Mouse (Mus musculus) kidney, embryonic 16.5 days (tissue): ENCODE measurements around the gene Tmeff1. TPM values are rescaled to one million over a fixed set of nuclear protein-coding genes. Genes with fewer than 3 reads are reported as not detected.

ENCODE experiments used
- ATAC-seq: fragments of 200-750 bp; cut with Nextera tagmentation; 2 replicates; pipeline ENCODE4 v1.8.0; 2017; ENCODE audit warnings: moderate TSS enrichment; ENCODE audit not compliant: low FRiP score, low TSS enrichment
- H3K27ac ChIP-seq: fragments of 300-500 bp; sonication (generic); 2 replicates; pipeline ENCODE4 v1.5.1; 2014; ENCODE audit warnings: low read length
- H3K27me3 ChIP-seq: fragments of 300-500 bp; sonication (generic); 2 replicates; pipeline ENCODE4 v1.6.1; 2014; ENCODE audit warnings: low read length, control low read depth, mixed read lengths; ENCODE audit not compliant: insufficient read depth
- H3K36me3 ChIP-seq: fragments of 300-500 bp; sonication (generic); 2 replicates; pipeline ENCODE4 v1.6.1; 2014; ENCODE audit warnings: low read length, control low read depth, mixed read lengths; ENCODE audit not compliant: insufficient read depth
- H3K4me1 ChIP-seq: fragments of 300-500 bp; sonication (generic); 2 replicates; pipeline ENCODE4 v1.6.1; 2014; ENCODE audit warnings: low read length, control low read depth, mixed read lengths; ENCODE audit not compliant: insufficient read depth
- H3K4me2 ChIP-seq: fragments of 300-500 bp; sonication (generic); replicated peaks from 2 replicates; pipeline ENCODE4 v1.6.1; 2014; ENCODE audit warnings: low read depth, low read length
- H3K4me3 ChIP-seq: fragments of 300-500 bp; sonication (generic); 2 replicates; pipeline ENCODE4 v1.5.1; 2014; ENCODE audit warnings: mild to moderate bottlenecking, low read length
- H3K9ac ChIP-seq: fragments of 300-500 bp; sonication (generic); replicated peaks from 2 replicates; pipeline ENCODE4 v1.6.1; 2014; ENCODE audit warnings: low read length
- H3K9me3 ChIP-seq: fragments of 300-500 bp; sonication (generic); 2 replicates; pipeline ENCODE4 v1.6.1; 2016; ENCODE audit warnings: low read length, control low read depth
- WGBS: fragments of 180-500 bp; shearing (Covaris S2); extraction: QIAGEN DNeasy Blood & Tissue Kit; methylation state at CpG from one replicate; pipeline ENCODE4 v1.1.7; 2014; 5-methylcytosine and 5-hydroxymethylcytosine counted together
- polyA plus RNA-seq: library from polyadenylated mRNA; unstranded; fragments of >200 nt; fragmentation: Nextera tagmentation; extraction: Ambion mirVana; gene quantifications from 2 replicates; pipeline ENCODE4 v1.2.1, GENCODE M21; 2015

The Tmeff1 gene
- polyA plus RNA-seq, 1 experiment from 2014 or later, result 19.8 TPM

- no peaks in the 10 kb centered on the region for H3K27me3 ChIP-seq
- 95% methylated on average over 8 of the region's 8 CpGs for WGBS
- H3K4me3 ChIP-seq, result no peak overlapping the region
- no peaks in the 10 kb centered on the region for H3K9me3 ChIP-seq
- H3K27ac ChIP-seq, result no peak overlapping the region
- H3K9ac ChIP-seq, result no peak overlapping the region
- no peaks in the 10 kb centered on the region for H3K4me1 ChIP-seq
- peaks cover 38% of the 10 kb centered on the region for H3K36me3 ChIP-seq
- no peak for ATAC-seq
- no peak overlapping the region for H3K4me2 ChIP-seq
Measured at GRCm38 (mm10) chr4:48656530-48656929, 71.6 kb downstream of the Tmeff1 start.

- Histone ChIP-seq H3K4me3 (no peak overlapping the region), H3K9ac (no peak overlapping the region), H3K9me3 (no peaks in the 10 kb centered on the region), H3K4me2 (no peak overlapping the region), H3K36me3 (peaks cover 44% of the 10 kb centered on the region), H3K27me3 (no peaks in the 10 kb centered on the region), H3K27ac (no peak overlapping the region), H3K4me1 (no peaks in the 10 kb centered on the region)
- no peak for ATAC-seq
- WGBS, result 86% methylated on average over 4 of the region's 4 CpGs
Measured at GRCm38 (mm10) chr4:48660144-48660543, 75.2 kb downstream of the Tmeff1 start.

GRCm38 (mm10) chr4:48660619-48661575, 75.9 kb downstream of the Tmeff1 start:
- no peak overlapping the region for H3K4me3 ChIP-seq
- no peak overlapping the region for H3K9ac ChIP-seq
- H3K27me3 ChIP-seq, result no peaks in the 10 kb centered on the region
- H3K9me3 ChIP-seq, result no peaks in the 10 kb centered on the region
- H3K4me2 ChIP-seq, result no peak overlapping the region
- WGBS, result 88% methylated on average over 7 of the region's 7 CpGs
- H3K27ac ChIP-seq, result no peak overlapping the region
- H3K36me3 ChIP-seq, result peaks cover 44% of the 10 kb centered on the region
- H3K4me1 ChIP-seq, result no peaks in the 10 kb centered on the region
- ATAC-seq, result no peak

DNA sequence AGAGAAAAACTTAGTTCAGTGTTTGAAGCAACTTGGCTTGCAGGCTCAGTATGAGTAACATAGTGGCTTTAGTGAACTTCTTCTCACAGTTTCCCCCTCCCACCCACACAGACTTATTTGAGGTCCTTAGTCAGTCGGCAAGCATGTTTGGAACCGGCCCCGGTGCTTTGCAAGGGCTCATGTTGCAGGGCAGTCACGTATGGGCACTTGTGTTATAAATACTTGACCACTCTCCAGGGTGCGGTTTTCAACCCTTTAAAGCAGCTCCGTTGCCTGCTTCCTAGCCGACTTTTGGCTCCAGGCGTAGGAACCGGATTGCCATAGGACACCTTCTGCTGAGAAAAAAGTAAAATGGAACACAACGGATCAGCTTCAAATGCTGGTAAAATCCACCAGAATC, 78.3 kb downstream of the Tmeff1 start, which contains the start of gene Cavin4:
Gene Cavin4, plus strand, starts transcription at position 244 of the 400 bp plus-strand sequence.
- H3K4me3 ChIP-seq, result no peak within 1 kb of the TSS
- no peak for ATAC-seq
- H3K27ac ChIP-seq, result no peak within 1 kb of the TSS
- peaks cover 26% of the 10 kb centered on the region for H3K36me3 ChIP-seq
- H3K9ac ChIP-seq, result no peak within 1 kb of the TSS
- WGBS, result 85% methylated on average over 10 of the region's 10 CpGs
- H3K27me3 ChIP-seq, result no peaks in the 10 kb centered on the region
- no peaks in the 10 kb centered on the region for H3K4me1 ChIP-seq
- H3K9me3 ChIP-seq, result no peaks in the 10 kb centered on the region
- no peak within 1 kb of the TSS for H3K4me2 ChIP-seq

DNA sequence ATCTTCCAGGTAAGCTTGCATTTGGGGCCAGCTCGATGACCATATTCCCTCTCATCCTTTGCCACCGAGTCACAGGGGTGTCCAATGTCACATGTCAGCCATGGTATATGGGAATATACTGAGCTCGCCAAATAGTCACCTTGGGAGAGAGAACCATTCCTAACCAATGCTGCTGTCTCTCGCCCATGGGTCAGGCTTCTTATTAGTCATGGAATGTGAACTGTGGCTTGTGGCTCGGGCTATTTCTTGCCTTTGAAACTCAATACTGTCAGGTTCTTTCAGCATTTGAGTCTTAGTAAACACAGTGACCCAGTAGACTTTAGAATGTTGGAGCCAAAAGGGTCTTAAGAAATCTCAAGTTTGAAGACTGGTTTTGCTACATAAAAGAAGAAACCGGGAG, 79.0 kb downstream of the Tmeff1 start:
- Histone ChIP-seq H3K27me3 (no peaks in the 10 kb centered on the region), H3K4me3 (no peak overlapping the region), H3K27ac (no peak overlapping the region), H3K9me3 (no peaks in the 10 kb centered on the region), H3K4me1 (no peaks in the 10 kb centered on the region), H3K9ac (no peak overlapping the region), H3K4me2 (no peak overlapping the region), H3K36me3 (peaks cover 19% of the 10 kb centered on the region)
- 83% methylated on average over 6 of the region's 6 CpGs for WGBS
- ATAC-seq, result no peak

DNA sequence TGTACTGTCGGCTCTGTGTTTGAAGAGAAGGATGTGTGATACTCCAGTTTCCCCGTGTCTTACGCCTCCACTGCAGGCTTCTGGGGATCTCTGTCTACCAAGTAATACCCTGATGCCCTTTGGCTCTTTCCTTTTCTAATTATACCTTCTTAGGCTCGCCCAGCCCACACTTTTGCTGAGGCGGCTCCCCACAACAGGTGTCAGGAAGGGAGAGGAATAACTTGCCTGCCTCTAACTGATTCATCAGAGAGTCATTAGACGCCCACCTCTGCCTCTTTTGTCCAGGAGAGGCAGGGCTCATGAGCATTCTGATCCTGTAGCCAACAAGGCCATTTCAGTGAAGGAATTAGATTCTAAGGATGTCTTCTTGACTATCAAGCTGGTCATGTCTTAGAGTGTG, 82.3 kb downstream of the Tmeff1 start:
- WGBS, result 83% methylated on average over 6 of the region's 6 CpGs
- Histone ChIP-seq H3K9me3 (no peaks in the 10 kb centered on the region), H3K9ac (no peak overlapping the region), H3K27me3 (no peaks in the 10 kb centered on the region), H3K36me3 (peaks cover 14% of the 10 kb centered on the region), H3K4me2 (no peak overlapping the region), H3K4me3 (no peak overlapping the region), H3K4me1 (no peaks in the 10 kb centered on the region), H3K27ac (no peak overlapping the region)
- ATAC-seq, result no peak

- H3K27me3 ChIP-seq, result no peaks in the 10 kb centered on the region
- no peak overlapping the region for H3K4me2 ChIP-seq
- H3K36me3 ChIP-seq, result peaks cover 11% of the 10 kb centered on the region
- no peak overlapping the region for H3K27ac ChIP-seq
- ATAC-seq, result no peak
- 81% methylated on average over 5 of the region's 5 CpGs for WGBS
- H3K9me3 ChIP-seq, result no peaks in the 10 kb centered on the region
- no peaks in the 10 kb centered on the region for H3K4me1 ChIP-seq
- H3K4me3 ChIP-seq, result no peak overlapping the region
- H3K9ac ChIP-seq, result no peak overlapping the region
Measured at GRCm38 (mm10) chr4:48672915-48673314, 87.9 kb downstream of the Tmeff1 start.

GRCm38 (mm10) chr4:48674412-48674811, 89.4 kb downstream of the Tmeff1 start:
- no peaks in the 10 kb centered on the region for H3K4me1 ChIP-seq
- 83% methylated on average over 7 of the region's 7 CpGs for WGBS
- peaks cover 11% of the 10 kb centered on the region for H3K36me3 ChIP-seq
- no peaks in the 10 kb centered on the region for H3K9me3 ChIP-seq
- H3K9ac ChIP-seq, result no peak overlapping the region
- no peak overlapping the region for H3K27ac ChIP-seq
- no peak overlapping the region for H3K4me3 ChIP-seq
- H3K27me3 ChIP-seq, result no peaks in the 10 kb centered on the region
- ATAC-seq, result no peak
- H3K4me2 ChIP-seq, result no peak overlapping the region

DNA sequence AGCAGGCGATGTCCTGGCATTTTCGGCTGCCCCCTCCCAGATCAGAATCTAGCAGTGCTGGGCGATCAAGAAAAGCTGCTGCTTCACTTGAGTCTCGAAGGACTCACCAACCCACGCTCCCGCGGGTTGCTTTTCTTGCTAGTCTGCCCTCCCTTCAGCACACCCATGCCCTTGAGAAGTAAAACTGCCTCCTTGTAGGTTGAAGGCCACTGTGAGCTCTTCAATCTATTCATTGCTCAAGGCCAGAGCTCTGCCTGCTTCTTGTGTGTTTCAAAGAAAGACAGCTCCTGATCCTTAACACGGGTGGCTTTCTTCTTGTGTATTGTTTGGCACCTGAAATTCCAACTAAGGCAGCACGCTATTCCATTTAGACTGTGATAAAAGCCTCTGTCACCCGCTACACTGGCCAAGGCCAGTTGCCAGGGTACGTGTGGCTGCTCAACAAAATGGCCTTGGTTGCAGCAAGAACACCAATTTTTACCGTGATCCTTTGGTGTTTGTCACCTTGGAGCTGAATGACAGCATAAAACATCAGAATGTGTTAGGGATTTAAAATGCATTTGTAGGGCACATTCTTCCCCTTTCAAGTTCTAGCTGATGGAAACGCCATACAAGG, 91.7 kb downstream of the Tmeff1 start:
- no peaks in the 10 kb centered on the region for H3K9me3 ChIP-seq
- H3K36me3 ChIP-seq, result peaks cover 11% of the 10 kb centered on the region
- 89% methylated on average over 13 of the region's 13 CpGs for WGBS
- no peak overlapping the region for H3K4me2 ChIP-seq
- no peak overlapping the region for H3K27ac ChIP-seq
- ATAC-seq, result no peak
- no peak overlapping the region for H3K9ac ChIP-seq
- H3K4me3 ChIP-seq, result no peak overlapping the region
- H3K4me1 ChIP-seq, result peaks cover 4% of the 10 kb centered on the region; the same call in 1 of the 2 replicates
- no peaks in the 10 kb centered on the region for H3K27me3 ChIP-seq

DNA sequence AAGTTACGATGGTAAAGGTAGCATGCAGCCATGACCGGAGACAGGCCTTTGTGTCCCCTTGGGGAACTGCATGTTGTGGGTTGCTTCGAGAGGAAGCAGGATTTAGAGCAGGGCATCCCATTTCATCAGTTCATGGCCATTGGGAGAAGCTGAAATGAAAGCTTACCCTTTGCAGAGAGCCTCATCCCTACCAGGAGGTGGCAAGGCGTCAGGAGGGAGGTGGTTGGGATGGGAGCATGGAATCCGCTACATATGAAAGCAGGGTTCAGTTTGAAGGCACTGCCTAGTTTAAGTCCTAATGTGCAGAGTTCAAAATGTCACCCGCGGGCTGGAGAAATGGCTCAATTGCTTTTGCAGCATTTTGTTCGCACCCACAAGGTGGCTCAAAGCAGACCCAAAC, 92.3 kb downstream of the Tmeff1 start:
- peaks cover 4% of the 10 kb centered on the region; the same call in 1 of the 2 replicates for H3K4me1 ChIP-seq
- no peaks in the 10 kb centered on the region for H3K9me3 ChIP-seq
- no peak overlapping the region for H3K4me3 ChIP-seq
- 92% methylated on average over 8 of the region's 8 CpGs for WGBS
- no peaks in the 10 kb centered on the region for H3K27me3 ChIP-seq
- no peak overlapping the region for H3K4me2 ChIP-seq
- ATAC-seq, result no peak
- H3K36me3 ChIP-seq, result peaks cover 6% of the 10 kb centered on the region
- no peak overlapping the region for H3K27ac ChIP-seq
- H3K9ac ChIP-seq, result no peak overlapping the region
